Mouse (Mus musculus) MEL (cell line): ENCODE data around the gene Gm17455. TPM values are rescaled to one million over a fixed set of nuclear protein-coding genes. Genes with fewer than 3 reads are reported as not detected.

Source experiments
- DNase-seq: peaks from one replicate; pipeline ENCODE4 v3.0.0; 2011; ENCODE audit warnings: low read depth, low spot score
- H3K27ac ChIP-seq: 2 replicates; pipeline ENCODE4 v1.5.1; 2012; ENCODE audit warnings: low read depth, mild to moderate bottlenecking, control low read depth, low read length, moderate library complexity; ENCODE audit not compliant: control insufficient read depth
- H3K27me3 ChIP-seq, 2 experiments: fragments of 150-350 bp in 1 of 2; sonication (generic) in 1 of 2; 2 replicates each; pipeline ENCODE4 v1.6.1; 2012; ENCODE audit warnings: low read length in 2 of 2, mild to moderate bottlenecking in 2 of 2, improper control_type of control experiment in 1 of 2, moderate library complexity in 1 of 2; ENCODE audit not compliant: insufficient read depth in 2 of 2, control insufficient read depth in 1 of 2
- H3K36me3 ChIP-seq, 2 experiments: 2 replicates each; pipeline ENCODE4 v1.6.1; 2012 to 2014; ENCODE audit warnings: low read length in 2 of 2, improper control_type of control experiment in 1 of 2, inconsistent platforms in 1 of 2, mild to moderate bottlenecking in 1 of 2; ENCODE audit not compliant: insufficient read depth in 2 of 2, control insufficient read depth in 1 of 2
- H3K4me1 ChIP-seq, 2 experiments: fragments of 150-350 bp in 1 of 2; sonication (generic) in 1 of 2; 2 replicates each; pipeline ENCODE4 v1.6.1; 2012; ENCODE audit warnings: low read length in 2 of 2, improper control_type of control experiment in 1 of 2, mild to moderate bottlenecking in 1 of 2; ENCODE audit not compliant: insufficient read depth in 2 of 2, control insufficient read depth in 1 of 2
- H3K4me3 ChIP-seq, 2 experiments: fragments of 150-350 bp in 1 of 2; sonication (generic) in 1 of 2; 2 replicates each; pipeline ENCODE4 v1.5.1; 2012; ENCODE audit warnings: low read depth in 2 of 2, low read length in 2 of 2, mild to moderate bottlenecking in 2 of 2, moderate library complexity in 2 of 2, control low read depth in 1 of 2, improper control_type of control experiment in 1 of 2; ENCODE audit not compliant: control insufficient read depth in 1 of 2, insufficient read depth in 1 of 2
- H3K79me2 ChIP-seq: 2 replicates; pipeline ENCODE4 v1.6.1; 2012; ENCODE audit warnings: mild to moderate bottlenecking, low read length, moderate library complexity; ENCODE audit not compliant: control insufficient read depth, poor library complexity, insufficient read depth
- H3K9ac ChIP-seq: 2 replicates; pipeline ENCODE4 v1.6.1; 2012; ENCODE audit warnings: low read depth, mild to moderate bottlenecking, control low read depth, low read length, moderate library complexity; ENCODE audit not compliant: control insufficient read depth, poor library complexity, severe bottlenecking
- H3K9me3 ChIP-seq: fragments of 150-350 bp; sonication (generic); replicated peaks from 2 replicates; pipeline ENCODE4 v1.6.1; 2012; ENCODE audit warnings: mild to moderate bottlenecking, low read length, improper control_type of control experiment, moderate library complexity; ENCODE audit not compliant: insufficient read depth
- E2F4 ChIP-seq: IDR thresholded peaks from 2 replicates; pipeline ENCODE4 v1.6.1; 2011; ENCODE audit warnings: low read depth, low read length, improper control_type of control experiment, borderline replicate concordance
- ELF1 ChIP-seq: IDR thresholded peaks from 2 replicates; pipeline ENCODE4 v1.6.1; 2014; ENCODE audit warnings: low read depth, mild to moderate bottlenecking, inconsistent platforms, low read length, improper control_type of control experiment, moderate library complexity
- EP300 ChIP-seq, 2 experiments: IDR thresholded peaks; 2 replicates each; pipeline ENCODE4 v1.6.1; 2011; ENCODE audit warnings: improper control_type of control experiment in 2 of 2, low read length in 2 of 2, low read depth in 1 of 2, mild to moderate bottlenecking in 1 of 2
- ETS1 ChIP-seq: IDR thresholded peaks from 2 replicates; pipeline ENCODE4 v1.6.1; 2012; ENCODE audit warnings: low read depth, mild to moderate bottlenecking, inconsistent platforms, low read length, improper control_type of control experiment, moderate library complexity
- GATA1 ChIP-seq: IDR thresholded peaks from 2 replicates; pipeline ENCODE4 v1.6.1; 2011; ENCODE audit warnings: low read depth, low read length, improper control_type of control experiment
- HCFC1 ChIP-seq: IDR thresholded peaks from 2 replicates; pipeline ENCODE4 v1.6.1; 2012; ENCODE audit warnings: low read depth, mild to moderate bottlenecking, inconsistent platforms, low read length, improper control_type of control experiment, moderate library complexity
- JUND ChIP-seq: IDR thresholded peaks from 2 replicates; pipeline ENCODE4 v1.6.1; 2011; ENCODE audit warnings: low read depth, mild to moderate bottlenecking, improper control_type of control experiment, low read length
- MAX ChIP-seq: IDR thresholded peaks from 2 replicates; pipeline ENCODE4 v1.6.1; 2011; ENCODE audit warnings: low read length, improper control_type of control experiment
- MAZ ChIP-seq: IDR thresholded peaks from 2 replicates; pipeline ENCODE4 v1.6.1; 2012; ENCODE audit warnings: low read depth, mild to moderate bottlenecking, inconsistent platforms, low read length, improper control_type of control experiment
- MEF2A ChIP-seq: IDR thresholded peaks from 2 replicates; pipeline ENCODE4 v1.6.1; 2014; ENCODE audit warnings: low read depth, mild to moderate bottlenecking, inconsistent platforms, low read length, improper control_type of control experiment; ENCODE audit not compliant: poor library complexity, insufficient replicate concordance, severe bottlenecking; ENCODE audit errors: extremely low read depth
- MXI1 ChIP-seq: IDR thresholded peaks from 2 replicates; pipeline ENCODE4 v1.6.1; 2011; ENCODE audit warnings: mild to moderate bottlenecking, low read depth, low read length, improper control_type of control experiment
- MYC ChIP-seq: IDR thresholded peaks from 2 replicates; pipeline ENCODE4 v1.6.1; 2011; ENCODE audit warnings: low read depth, mild to moderate bottlenecking, low read length, improper control_type of control experiment, moderate library complexity
- NELFE ChIP-seq: IDR thresholded peaks from 2 replicates; pipeline ENCODE4 v1.6.1; 2011; ENCODE audit warnings: low read depth, low read length, improper control_type of control experiment
- NRF1 ChIP-seq: IDR thresholded peaks from 2 replicates; pipeline ENCODE4 v1.6.1; 2014; ENCODE audit warnings: low read depth, mild to moderate bottlenecking, inconsistent platforms, low read length, improper control_type of control experiment, moderate library complexity; ENCODE audit not compliant: poor library complexity, insufficient read depth, severe bottlenecking
- POLR2A ChIP-seq, 2 experiments: IDR thresholded peaks; 2 replicates each; pipeline ENCODE4 v1.6.1; 2011 to 2012; ENCODE audit warnings: low read length in 2 of 2, mild to moderate bottlenecking in 2 of 2, control low read depth in 1 of 2, improper control_type of control experiment in 1 of 2, low read depth in 1 of 2, moderate library complexity in 1 of 2; ENCODE audit not compliant: control insufficient read depth in 1 of 2, insufficient read depth in 1 of 2, poor library complexity in 1 of 2
- POLR2AphosphoS5 ChIP-seq: IDR thresholded peaks from 2 replicates; pipeline ENCODE4 v1.6.1; 2012; ENCODE audit warnings: low read depth, borderline replicate concordance, mild to moderate bottlenecking, inconsistent platforms, low read length, moderate library complexity, mixed read lengths
- RAD21 ChIP-seq: IDR thresholded peaks from 2 replicates; pipeline ENCODE4 v1.6.1; 2011; ENCODE audit warnings: mild to moderate bottlenecking, low read depth, low read length, improper control_type of control experiment
- RCOR1 ChIP-seq: IDR thresholded peaks from 2 replicates; pipeline ENCODE4 v1.6.1; 2012; ENCODE audit warnings: low read depth, mild to moderate bottlenecking, inconsistent platforms, low read length, improper control_type of control experiment
- SIN3A ChIP-seq: IDR thresholded peaks from 2 replicates; pipeline ENCODE4 v1.6.1; 2012; ENCODE audit warnings: low read length, improper control_type of control experiment, inconsistent platforms
- TAL1 ChIP-seq: IDR thresholded peaks from 2 replicates; pipeline ENCODE4 v1.6.1; 2012; ENCODE audit warnings: mild to moderate bottlenecking, inconsistent platforms, low read length, moderate library complexity, mixed read lengths
- TBP ChIP-seq: IDR thresholded peaks from 2 replicates; pipeline ENCODE4 v1.8.0; 2011; ENCODE audit warnings: low read depth, low read length, improper control_type of control experiment
- TCF12 ChIP-seq: IDR thresholded peaks from 2 replicates; pipeline ENCODE4 v1.6.1; 2014; ENCODE audit warnings: low read depth, mild to moderate bottlenecking, inconsistent platforms, low read length, improper control_type of control experiment, moderate library complexity
- USF1 ChIP-seq: IDR thresholded peaks from 2 replicates; pipeline ENCODE4 v1.6.1; 2014; ENCODE audit warnings: low read depth, mild to moderate bottlenecking, inconsistent platforms, low read length, improper control_type of control experiment, moderate library complexity
- USF2 ChIP-seq, 2 experiments: IDR thresholded peaks; 2 replicates each; pipeline ENCODE4 v1.6.1; 2011 to 2012; ENCODE audit warnings: improper control_type of control experiment in 2 of 2, low read length in 2 of 2, borderline replicate concordance in 1 of 2, inconsistent platforms in 1 of 2, low read depth in 1 of 2, mild to moderate bottlenecking in 1 of 2; ENCODE audit not compliant: insufficient read depth in 1 of 2
- ZKSCAN1 ChIP-seq: IDR thresholded peaks from 2 replicates; pipeline ENCODE4 v1.6.1; 2012; ENCODE audit warnings: low read depth, mild to moderate bottlenecking, inconsistent platforms, low read length, improper control_type of control experiment, moderate library complexity
- ZMIZ1 ChIP-seq: IDR thresholded peaks from 2 replicates; pipeline ENCODE4 v1.6.1; 2012; ENCODE audit warnings: low read depth, mild to moderate bottlenecking, inconsistent platforms, low read length, improper control_type of control experiment, moderate library complexity
- polyA plus RNA-seq, 2 experiments: library from polyadenylated mRNA; stranded (reverse) in 1 of 2; unstranded in 1 of 2; fragments of >175 nt in 1 of 2; fragments of >200 nt in 1 of 2; gene quantifications; 2 replicates each; pipeline versions ENCODE4 v1.2.1 to v1.2.4; 2012; ENCODE audit warnings: low replicate concordance in 2 of 2, low read depth in 1 of 2; ENCODE audit not compliant: insufficient read length in 2 of 2, insufficient read depth in 1 of 2, missing spikeins in 1 of 2
- total RNA-seq: library from RNA; depleted of rRNA; stranded (reverse); fragments of 300-350 nt; gene quantifications from 2 replicates; pipeline ENCODE4 v1.2.3, GENCODE M21; 2012

Gene Gm17455
- total and polyA plus RNA-seq, 3 experiments = not detected

GRCm38 (mm10) chr10:60391661-60392060, 7.9 kb upstream of the Gm17455 start:
- no peak overlapping the region for H3K9ac ChIP-seq
- no peak overlapping the region for H3K27ac ChIP-seq
- no peaks in the 10 kb centered on the region for H3K9me3 ChIP-seq
- no peaks in the 10 kb centered on the region for H3K36me3 ChIP-seq
- TF ChIP-seq E2F4 (no peak), MAX (no peak), TCF12 (no peak), EP300 (IDR thresholded peaks at IDR 0.05; ENCODE audit: low read depth in 1 of 2, low read length in 2 of 2) (no peak), NRF1 (no peak), ETS1 (no peak), MYC (no peak), ZKSCAN1 (no peak), ZMIZ1 (no peak), GATA1 (no peak), HCFC1 (no peak), MAZ (no peak), RAD21 (no peak)
- TF ChIP-seq, all 39 proteins: peak for 0
- H3K4me1 ChIP-seq = no peaks in the 10 kb centered on the region
- H3K4me3 ChIP-seq = no peak overlapping the region
- DNase-seq = no peak
- no peaks in the 10 kb centered on the region for H3K79me2 ChIP-seq
- no peaks in the 10 kb centered on the region for H3K27me3 ChIP-seq

- no peak for DNase-seq
- Histone ChIP-seq H3K4me1 (peaks cover 0 to 3% of the 10 kb centered on the region in 2 experiments; a peak in 1 of 4 replicates), H3K79me2 (no peaks in the 10 kb centered on the region), H3K36me3 (no peaks in the 10 kb centered on the region), H3K27ac (no peak overlapping the region), H3K27me3 (no peaks in the 10 kb centered on the region), H3K9ac (no peak overlapping the region), H3K4me3 (no peak overlapping the region), H3K9me3 (no peaks in the 10 kb centered on the region)
- TF ChIP-seq JUND (no peak), MYC (no peak), RCOR1 (no peak), TAL1 (no peak), MXI1 (no peak), GATA1 (no peak), MAX (no peak), TCF12 (no peak), USF1 (no peak), TBP (no peak), ELF1 (no peak), ETS1 (no peak), POLR2A (IDR thresholded peaks at IDR 0.05; ENCODE audit: control insufficient read depth in 1 of 2, insufficient read depth in 1 of 2, low read depth in 1 of 2, low read length in 2 of 2, poor library complexity in 1 of 2) (no peak), POLR2AphosphoS5 (no peak), SIN3A (no peak), MEF2A (no peak), NELFE (no peak), USF2 (IDR thresholded peaks at IDR 0.05; ENCODE audit: borderline replicate concordance in 1 of 2, insufficient read depth in 1 of 2, low read depth in 1 of 2, low read length in 2 of 2) (no peak), NRF1 (no peak)
Measured at GRCm38 (mm10) chr10:60394936-60395335, 4.6 kb upstream of the Gm17455 start.
